ENCODE assay signal across 23 mouse cellular contexts in the genomic region with DNA sequence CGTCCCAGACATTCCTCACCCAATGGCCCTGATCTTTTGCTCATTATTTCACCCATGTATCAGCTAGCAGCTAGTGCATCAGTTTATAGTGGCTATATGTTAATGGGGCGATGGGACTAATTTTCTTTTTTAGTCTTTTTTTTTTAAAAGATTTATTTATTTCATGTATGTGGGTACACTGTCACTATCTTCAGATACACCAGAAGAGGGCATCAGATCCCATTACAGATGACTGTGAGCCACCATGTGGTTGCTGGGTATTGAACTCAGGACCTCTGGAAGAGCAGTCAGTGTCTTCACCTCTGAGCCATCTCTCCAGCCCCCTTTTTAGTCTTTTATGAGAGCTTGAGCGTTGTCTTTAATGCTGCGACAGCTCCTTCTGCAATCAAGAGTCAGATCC. TPM values are rescaled to one million over a fixed set of nuclear protein-coding genes. Genes with fewer than 3 reads are reported as not detected.
DNase-seq lines count a peak whose midpoint lies in the region; ATAC-seq and TF ChIP-seq lines count a peak whose summit lies in the region.
"Not testable (repeated sequence)": the region's sequence is repeated elsewhere in the genome, so short reads cannot be mapped to it uniquely, and the experiment has no call there.
"Had no signal": no experiment of that assay in that cellular context is flagged by ENCODE, and none has a peak within 500 bp of the region (broad histone marks: within the 10 kb centered on the region; RNA-seq: fewer than 3 reads in every experiment).

No protein-coding gene starts in this region.

- TF ChIP-seq POLR2A in MEL (IDR thresholded peaks at IDR 0.05; ENCODE audit: control insufficient read depth in 1 of 2, insufficient read depth in 1 of 2, low read depth in 1 of 2, low read length in 2 of 2, poor library complexity in 1 of 2); bone marrow, adult 2 months (IDR thresholded peaks at IDR 0.05; ENCODE audit: borderline replicate concordance, control insufficient read depth, low read depth, low read length): not testable (repeated sequence)

- WGBS in bone marrow, adult 2 months, result 66% methylated on average over 4 of the region's 4 CpGs
- 79% methylated on average over 4 of the region's 4 CpGs for WGBS in heart, postnatal 0 days
- WGBS in liver, postnatal 0 days (ENCODE audit: insufficient replicate concordance), result 74% methylated on average over 4 of the region's 4 CpGs
- 87% methylated on average over 4 of the region's 4 CpGs for WGBS in midbrain, embryonic 11.5 days

- TF ChIP-seq CTCF in MEL (IDR thresholded peaks at IDR 0.05 in 2 of 3, conservative IDR thresholded peaks at IDR 0.05 in 1 of 3; ENCODE audit: control insufficient read depth in 1 of 3, insufficient read depth in 1 of 3, low read depth in 2 of 3, low read length in 3 of 3, poor library complexity in 1 of 3, severe bottlenecking in 1 of 3); bone marrow, adult 2 months (IDR thresholded peaks at IDR 0.05; ENCODE audit: control insufficient read depth, insufficient read depth, low read length): not testable (repeated sequence)
- TF ChIP-seq CTCF in heart, postnatal 0 days (IDR thresholded peaks at IDR 0.05; ENCODE audit: low read depth), result 0 out of 2 replicates have a peak, but pooled peaks have one; percentile 7
- TF ChIP-seq CTCF in layer of hippocampus, adult 2 months (conservative IDR thresholded peaks at IDR 0.05), result peak; percentile 56
- TF ChIP-seq CTCF in liver, postnatal 0 days (IDR thresholded peaks at IDR 0.05; ENCODE audit: low read depth), result peak; percentile 32; the same call in 1 of the 2 replicates

- H3K27me3 ChIP-seq in MEL (ENCODE audit: control insufficient read depth in 1 of 2, insufficient read depth in 2 of 2, low read length in 2 of 2); liver, postnatal 0 days (ENCODE audit: insufficient read depth, low read length); midbrain, embryonic 11.5 days (ENCODE audit: control insufficient read depth, insufficient read depth, low read length): not testable (repeated sequence)
- peaks cover 15% of the 10 kb centered on the region; the same call in 1 of the 2 replicates for H3K27me3 ChIP-seq in heart, postnatal 0 days (ENCODE audit: control insufficient read depth, insufficient read depth, low read length)

- not testable (repeated sequence) for H3K4me3 ChIP-seq in MEL (ENCODE audit: control insufficient read depth in 1 of 2, insufficient read depth in 1 of 2, low read depth in 2 of 2, low read length in 2 of 2); bone marrow, adult 2 months (replicated peaks; ENCODE audit: control insufficient read depth, low read depth, low read length); heart, postnatal 0 days (ENCODE audit: low read depth, low read length); layer of hippocampus, adult 2 months; liver, postnatal 0 days (ENCODE audit: low read depth, low read length); midbrain, embryonic 11.5 days (ENCODE audit: low read depth, low read length)

- not testable (repeated sequence) for ATAC-seq in heart, postnatal 0 days (ENCODE audit: insufficient read depth, low read depth); liver, postnatal 0 days; midbrain, embryonic 11.5 days (ENCODE audit: low FRiP score)

- H3K36me3 ChIP-seq in MEL (ENCODE audit: control insufficient read depth in 1 of 2, insufficient read depth in 2 of 2, low read length in 2 of 2); heart, postnatal 0 days (replicated peaks; ENCODE audit: control insufficient read depth, insufficient read depth, low read length); liver, postnatal 0 days (replicated peaks; ENCODE audit: insufficient read depth, low read length); midbrain, embryonic 11.5 days (ENCODE audit: control insufficient read depth, insufficient read depth, low read length): not testable (repeated sequence)

- H3K4me1 ChIP-seq in MEL (ENCODE audit: control insufficient read depth in 1 of 2, insufficient read depth in 2 of 2, low read length in 2 of 2); bone marrow, adult 2 months (ENCODE audit: control insufficient read depth, insufficient read depth, low read length); heart, postnatal 0 days (ENCODE audit: control insufficient read depth, insufficient read depth); liver, postnatal 0 days (ENCODE audit: insufficient read depth); midbrain, embryonic 11.5 days (ENCODE audit: control insufficient read depth, insufficient read depth, low read length): not testable (repeated sequence)

- DNase-seq in MEL (ENCODE audit: low read depth, low spot score); heart, postnatal 0 days (ENCODE audit: low spot score); layer of hippocampus, adult 2 months (ENCODE audit: low spot score in 2 of 2); liver, postnatal 0 days: not testable (repeated sequence)
- DNase-seq in heart, adult 11 months, result peak; percentile 68
- peak; percentile 45 for DNase-seq in midbrain, embryonic 11.5 days (ENCODE audit: low spot score, missing footprints)

- not testable (repeated sequence) for H3K27ac ChIP-seq in MEL (ENCODE audit: control insufficient read depth, low read depth, low read length); heart, postnatal 0 days (ENCODE audit: low read depth); layer of hippocampus, adult 2 months; midbrain, embryonic 11.5 days (ENCODE audit: low read depth, low read length)
- H3K27ac ChIP-seq in bone marrow, adult 2 months (ENCODE audit: control insufficient read depth, insufficient read depth, low read depth, low read length, poor library complexity), result peak overlapping the region; percentile 19; the same call in 1 of the 2 replicates
- peak overlapping the region; percentile 62; the same call in 1 of the 2 replicates for H3K27ac ChIP-seq in liver, postnatal 0 days (ENCODE audit: low read depth)

- TF ChIP-seq RAD21 in MEL (IDR thresholded peaks at IDR 0.05; ENCODE audit: low read depth, low read length), result peak; percentile 0

- TF ChIP-seq EP300 in MEL (IDR thresholded peaks at IDR 0.05; ENCODE audit: low read depth in 1 of 2, low read length in 2 of 2); heart, postnatal 0 days (IDR thresholded peaks at IDR 0.05; ENCODE audit: low read depth); liver, postnatal 0 days (IDR thresholded peaks at IDR 0.05; ENCODE audit: low read depth): not testable (repeated sequence)

- H3K9me3 ChIP-seq in MEL (replicated peaks; ENCODE audit: insufficient read depth, low read length); heart, postnatal 0 days (replicated peaks; ENCODE audit: control insufficient read depth, low read length); liver, postnatal 0 days (ENCODE audit: low read length); midbrain, embryonic 11.5 days (ENCODE audit: control insufficient read depth, low read length): not testable (repeated sequence)

- H3K79me2 ChIP-seq in MEL (ENCODE audit: control insufficient read depth, insufficient read depth, low read length, poor library complexity), result not testable (repeated sequence)

- not testable (repeated sequence) for H3K9ac ChIP-seq in MEL (ENCODE audit: control insufficient read depth, low read depth, low read length, poor library complexity, severe bottlenecking); heart, postnatal 0 days (replicated peaks; ENCODE audit: low read depth, low read length); liver, postnatal 0 days (replicated peaks); midbrain, embryonic 11.5 days (ENCODE audit: low read length)

- H3K4me2 ChIP-seq in heart, postnatal 0 days (ENCODE audit: low read depth, low read length); liver, postnatal 0 days (ENCODE audit: low read depth, low read length); midbrain, embryonic 11.5 days: not testable (repeated sequence)

RNA-seq across cellular contexts. Expression of a gene that starts 13.7 kb away (rescaled TPM):
- total RNA-seq in MEL (2012; rRNA removed), result not detected in 2 replicates
- polyA plus RNA-seq in MEL (2012; ENCODE audit: insufficient read depth in 1 of 2, insufficient read length in 2 of 2, low read depth in 1 of 2, low replicate concordance in 2 of 2, missing spikeins in 1 of 2), result not detected
- not detected in 2 replicates for polyA plus RNA-seq in bone marrow, adult 2 months (2011; ENCODE audit: insufficient read depth, insufficient read length, low replicate concordance, missing spikeins)
- total RNA-seq in heart, postnatal 0 days (2014; rRNA removed; ENCODE audit: low replicate concordance), result not detected in 2 replicates
- polyA plus RNA-seq in heart, postnatal 0 days (2015; fragmentation: Nextera tagmentation; extraction: Ambion mirVana), result 0.42 and 1.1 TPM in 2 replicates
- not detected for total RNA-seq in layer of hippocampus, adult 2 months (2021)
- polyA plus RNA-seq in liver, postnatal 0 days (2015; fragmentation: Nextera tagmentation; extraction: Ambion mirVana), result not detected in 2 replicates
- polyA plus RNA-seq in midbrain, embryonic 11.5 days (2014; fragmentation: Nextera tagmentation; extraction: Ambion mirVana), result 0.18 and 0.22 TPM in 2 replicates
- total RNA-seq: adrenal gland, adult 18-20 months; adrenal gland, adult 8-10 months; adrenal gland, postnatal 14 days; adrenal gland, postnatal 36 days; common myeloid progenitor, adult 5-6 weeks; G1E had no signal
- polyA plus RNA-seq: activated CD4-positive, CD25-positive, alpha-beta regulatory T cell, adult 4 months; brain, embryonic 14.5 days; C2C12; embryonic facial prominence, embryonic 11.5 days; embryonic facial prominence, embryonic 13.5 days; erythroblast, embryonic 14.5 days; forebrain, embryonic 14.5 days; G1E had no signal

RNA-seq across cellular contexts. Expression of a gene that starts 27.9 kb away (rescaled TPM):
- total RNA-seq in MEL (2012; rRNA removed), result 4.1 and 4.5 TPM in 2 replicates
- 10 to 100 TPM in 1 of 2 experiments, not detected in 1; 15.4 TPM for polyA plus RNA-seq in MEL (2012; ENCODE audit: insufficient read depth in 1 of 2, insufficient read length in 2 of 2, low read depth in 1 of 2, low replicate concordance in 2 of 2, missing spikeins in 1 of 2)
- 195 and 311 TPM in 2 replicates for polyA plus RNA-seq in bone marrow, adult 2 months (2011; ENCODE audit: insufficient read depth, insufficient read length, low replicate concordance, missing spikeins)
- total RNA-seq in heart, postnatal 0 days (2014; rRNA removed; ENCODE audit: low replicate concordance), result 23.5 and 31.1 TPM in 2 replicates
- polyA plus RNA-seq in heart, postnatal 0 days (2015; fragmentation: Nextera tagmentation; extraction: Ambion mirVana), result 19.3 and 21.5 TPM in 2 replicates
- 1 to 10 TPM; 9.1 to 10.0 TPM for total RNA-seq in layer of hippocampus, adult 2 months (2021)
- 5.2 and 5.5 TPM in 2 replicates for polyA plus RNA-seq in liver, postnatal 0 days (2015; fragmentation: Nextera tagmentation; extraction: Ambion mirVana)
- polyA plus RNA-seq in midbrain, embryonic 11.5 days (2014; fragmentation: Nextera tagmentation; extraction: Ambion mirVana), result 1.7 and 2.3 TPM in 2 replicates

RNA-seq across cellular contexts. Expression of a gene that starts 51.0 kb away (rescaled TPM):
- 0.27 and 0.46 TPM in 2 replicates for total RNA-seq in MEL (2012; rRNA removed)
- polyA plus RNA-seq in MEL (2012; ENCODE audit: insufficient read depth in 1 of 2, insufficient read length in 2 of 2, low read depth in 1 of 2, low replicate concordance in 2 of 2, missing spikeins in 1 of 2), result 1 to 10 TPM in 1 of 2 experiments, not detected in 1; 1.5 TPM
- polyA plus RNA-seq in bone marrow, adult 2 months (2011; ENCODE audit: insufficient read depth, insufficient read length, low replicate concordance, missing spikeins), result 11.7 and 31.5 TPM in 2 replicates
- total RNA-seq in heart, postnatal 0 days (2014; rRNA removed; ENCODE audit: low replicate concordance), result 4.9 and 12.8 TPM in 2 replicates
- 4.7 and 5.5 TPM in 2 replicates for polyA plus RNA-seq in heart, postnatal 0 days (2015; fragmentation: Nextera tagmentation; extraction: Ambion mirVana)
- 1 to 10 TPM; 3.2 to 4.2 TPM for total RNA-seq in layer of hippocampus, adult 2 months (2021)
- 24.3 and 27.3 TPM in 2 replicates for polyA plus RNA-seq in liver, postnatal 0 days (2015; fragmentation: Nextera tagmentation; extraction: Ambion mirVana)
- polyA plus RNA-seq in midbrain, embryonic 11.5 days (2014; fragmentation: Nextera tagmentation; extraction: Ambion mirVana), result 0.45 and 0.54 TPM in 2 replicates
- polyA plus RNA-seq: G1E had no signal

RNA-seq across cellular contexts. Expression of a gene that starts 56.9 kb away (rescaled TPM):
- not detected in 2 replicates for total RNA-seq in MEL (2012; rRNA removed)
- polyA plus RNA-seq in MEL (2012; ENCODE audit: insufficient read depth in 1 of 2, insufficient read length in 2 of 2, low read depth in 1 of 2, low replicate concordance in 2 of 2, missing spikeins in 1 of 2), result not detected
- polyA plus RNA-seq in bone marrow, adult 2 months (2011; ENCODE audit: insufficient read depth, insufficient read length, low replicate concordance, missing spikeins), result not detected in 2 replicates
- not detected in 2 replicates for total RNA-seq in heart, postnatal 0 days (2014; rRNA removed; ENCODE audit: low replicate concordance)
- not detected in 2 replicates for polyA plus RNA-seq in heart, postnatal 0 days (2015; fragmentation: Nextera tagmentation; extraction: Ambion mirVana)
- not detected for total RNA-seq in layer of hippocampus, adult 2 months (2021)
- polyA plus RNA-seq in liver, postnatal 0 days (2015; fragmentation: Nextera tagmentation; extraction: Ambion mirVana), result not detected in 2 replicates
- not detected in 2 replicates for polyA plus RNA-seq in midbrain, embryonic 11.5 days (2014; fragmentation: Nextera tagmentation; extraction: Ambion mirVana)
- total RNA-seq: adrenal gland, adult 18-20 months; adrenal gland, adult 8-10 months; adrenal gland, postnatal 14 days; adrenal gland, postnatal 36 days; common myeloid progenitor, adult 5-6 weeks; G1E had no signal
- polyA plus RNA-seq: activated CD4-positive, CD25-positive, alpha-beta regulatory T cell, adult 4 months; brain, embryonic 14.5 days; erythroblast, embryonic 14.5 days; forebrain, embryonic 10.5 days; forebrain, embryonic 12.5 days; forebrain, embryonic 14.5 days; forebrain, embryonic 16.5 days; G1E had no signal
